Mouse (Mus musculus): Measurements from ENCODE around the gene BC035044. TPM values are rescaled to one million over a fixed set of nuclear protein-coding genes. Genes with fewer than 3 reads are reported as not detected.

BC035044 gene
- polyA plus RNA-seq, 1 experiment from 2014 or later = 0.59 TPM

DNA sequence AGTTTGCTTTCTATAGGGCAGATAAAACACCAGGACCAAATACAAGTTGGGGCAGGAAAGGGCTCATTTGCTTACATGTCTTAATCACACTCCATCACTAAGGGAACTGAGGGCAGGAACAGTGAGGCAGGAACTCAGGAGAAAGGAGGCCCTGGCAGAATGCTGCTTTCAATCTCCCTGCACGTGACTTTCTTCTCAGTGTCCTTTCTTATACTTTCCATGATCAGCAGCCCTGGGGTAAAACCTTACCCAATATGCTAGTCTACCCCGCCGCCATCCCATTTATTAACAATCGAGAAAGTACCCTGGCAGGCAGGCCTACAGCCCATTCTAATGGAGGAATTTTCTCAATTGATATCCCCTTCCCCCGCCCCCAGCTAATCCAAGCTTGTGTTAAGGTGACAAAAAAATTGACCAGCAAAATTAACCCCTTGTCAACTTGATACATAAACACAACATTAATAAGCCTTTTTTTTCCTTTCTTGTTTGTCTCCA lies 46.3 kb downstream of the BC035044 start:
- no peak overlapping the region for H3K4me3 ChIP-seq (ENCODE audit: low read depth, low read length)
- TF ChIP-seq CTCF (IDR thresholded peaks at IDR 0.05; ENCODE audit: low read depth) = no peak
- no peak for TF ChIP-seq EP300 (optimal IDR thresholded peaks at IDR 0.05)
- H3K4me1 ChIP-seq (replicated peaks; ENCODE audit: control insufficient read depth, insufficient read depth) = no peaks in the 10 kb centered on the region; the same call in 1 of the 2 replicates
- DNase-seq (ENCODE audit: low spot score) (no peak), ATAC-seq (ENCODE audit: low FRiP score, low TSS enrichment) (no peak)
- no peaks in the 10 kb centered on the region for H3K27me3 ChIP-seq (ENCODE audit: control insufficient read depth, insufficient read depth, low read length)
- WGBS = 78% methylated on average over 5 of the region's 5 CpGs
- no peak overlapping the region for H3K4me2 ChIP-seq (replicated peaks; ENCODE audit: low read depth)
- no peaks in the 10 kb centered on the region for H3K9me3 ChIP-seq (ENCODE audit: control insufficient read depth, low read length)
- no peak overlapping the region for H3K9ac ChIP-seq (ENCODE audit: low read length)
- peak overlapping the region; percentile 98 for H3K27ac ChIP-seq (replicated peaks)
- H3K36me3 ChIP-seq (ENCODE audit: control insufficient read depth, insufficient read depth, low read length) = no peaks in the 10 kb centered on the region

DNA sequence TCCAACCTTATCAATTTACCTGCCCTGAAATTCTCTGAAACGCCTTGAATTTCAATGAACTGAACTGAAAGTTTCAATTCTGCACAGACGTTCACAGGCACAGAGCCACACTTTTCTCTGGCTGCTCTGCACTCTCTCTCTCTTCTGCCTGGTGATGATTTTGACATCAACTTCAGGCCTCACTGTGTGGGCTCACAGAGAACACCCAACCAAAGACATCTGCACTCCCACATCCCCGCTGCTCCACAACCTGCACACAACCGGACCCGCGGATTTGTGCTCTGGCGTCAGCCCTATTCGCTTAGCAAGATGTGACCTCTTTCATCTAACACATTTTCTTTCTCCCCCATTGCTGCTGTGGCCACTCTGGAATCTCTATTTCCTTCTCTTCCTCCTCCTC lies 46.8 kb downstream of the BC035044 start:
- peak overlapping the region; percentile 98 for H3K27ac ChIP-seq (replicated peaks)
- TF ChIP-seq EP300 (optimal IDR thresholded peaks at IDR 0.05) (no peak), CTCF (IDR thresholded peaks at IDR 0.05; ENCODE audit: low read depth) (no peak)
- 21% methylated on average over 8 of the region's 8 CpGs for WGBS
- peak overlapping the region; percentile 84 for H3K4me3 ChIP-seq (ENCODE audit: low read depth, low read length)
- H3K4me2 ChIP-seq (replicated peaks; ENCODE audit: low read depth) = peak overlapping the region; percentile 76
- DNase-seq (ENCODE audit: low spot score) (no peak), ATAC-seq (ENCODE audit: low FRiP score, low TSS enrichment) (no peak)
- no peaks in the 10 kb centered on the region; the same call in 1 of the 2 replicates for H3K4me1 ChIP-seq (replicated peaks; ENCODE audit: control insufficient read depth, insufficient read depth)
- no peaks in the 10 kb centered on the region for H3K36me3 ChIP-seq (ENCODE audit: control insufficient read depth, insufficient read depth, low read length)
- no peaks in the 10 kb centered on the region for H3K9me3 ChIP-seq (ENCODE audit: control insufficient read depth, low read length)
- H3K27me3 ChIP-seq (ENCODE audit: control insufficient read depth, insufficient read depth, low read length) = no peaks in the 10 kb centered on the region
- 0 out of 2 replicates have a peak overlapping the region, but pooled peaks have one; percentile 23 for H3K9ac ChIP-seq (ENCODE audit: low read length)

DNA sequence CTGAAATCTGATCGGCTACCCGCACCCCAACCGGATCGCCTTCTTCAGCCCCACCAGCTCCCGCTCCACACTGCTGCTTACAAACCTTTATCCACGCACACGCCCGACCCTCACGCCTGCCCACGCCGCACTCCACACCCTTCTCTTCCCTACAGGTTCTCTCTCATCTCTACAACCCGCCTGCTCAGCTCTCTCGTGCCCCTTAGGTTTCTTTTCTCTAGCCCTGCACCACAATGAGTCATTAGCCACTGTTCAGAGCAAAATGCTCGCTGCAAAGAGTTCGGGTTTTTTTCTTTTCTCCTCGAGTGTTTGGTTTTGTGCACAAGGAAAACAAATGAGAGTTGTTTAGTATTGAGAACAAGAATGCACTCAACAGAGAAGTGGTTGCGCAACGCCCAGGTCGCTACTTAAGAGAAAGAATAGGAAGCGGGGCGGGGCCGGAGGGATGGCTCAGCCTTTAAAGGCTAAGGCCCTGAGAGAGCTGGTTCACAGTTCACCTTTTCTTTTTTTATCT lies 47.4 kb downstream of the BC035044 start:
- no peaks in the 10 kb centered on the region for H3K36me3 ChIP-seq (ENCODE audit: control insufficient read depth, insufficient read depth, low read length)
- peak overlapping the region; percentile 84 for H3K4me3 ChIP-seq (ENCODE audit: low read depth, low read length)
- TF ChIP-seq CTCF (IDR thresholded peaks at IDR 0.05; ENCODE audit: low read depth) (no peak), EP300 (optimal IDR thresholded peaks at IDR 0.05) (no peak)
- no peaks in the 10 kb centered on the region for H3K9me3 ChIP-seq (ENCODE audit: control insufficient read depth, low read length)
- ATAC-seq (ENCODE audit: low FRiP score, low TSS enrichment) = peak; percentile 27
- peak overlapping the region; percentile 82 for H3K9ac ChIP-seq (ENCODE audit: low read length)
- no peaks in the 10 kb centered on the region; the same call in 1 of the 2 replicates for H3K4me1 ChIP-seq (replicated peaks; ENCODE audit: control insufficient read depth, insufficient read depth)
- no peaks in the 10 kb centered on the region for H3K27me3 ChIP-seq (ENCODE audit: control insufficient read depth, insufficient read depth, low read length)
- under 1% methylated on average over 22 of the region's 22 CpGs for WGBS
- H3K27ac ChIP-seq (replicated peaks) = peak overlapping the region; percentile 98
- peak overlapping the region; percentile 76 for H3K4me2 ChIP-seq (replicated peaks; ENCODE audit: low read depth)
- peak; percentile 70 for DNase-seq (ENCODE audit: low spot score)

DNA sequence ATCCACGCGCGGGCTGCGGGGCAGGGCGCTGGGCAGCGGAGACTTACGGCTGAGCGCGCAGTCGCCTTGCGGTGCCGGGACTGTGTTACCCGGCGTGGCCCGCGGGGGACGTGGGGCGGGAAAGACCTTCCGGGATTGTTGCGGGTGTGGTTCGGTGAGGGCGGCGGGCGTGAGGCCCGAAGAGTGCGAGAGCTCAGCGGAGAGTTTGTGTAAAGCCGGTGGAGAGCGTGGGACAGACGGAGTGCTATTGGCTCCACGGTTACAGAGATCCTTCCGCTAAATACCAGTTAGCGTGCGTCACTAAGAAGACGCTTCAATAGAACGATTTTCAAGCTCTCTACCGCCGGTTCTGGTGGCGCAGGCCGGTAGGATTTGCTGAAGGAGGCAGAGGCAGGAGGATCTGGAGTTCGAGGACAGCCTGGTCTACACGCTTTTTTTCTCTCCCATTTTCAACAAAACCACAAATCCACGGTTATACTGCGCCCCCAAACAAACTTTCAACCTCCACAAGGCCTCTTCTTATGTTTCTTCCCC lies 47.9 kb downstream of the BC035044 start:
- Histone ChIP-seq H3K4me2 (replicated peaks; ENCODE audit: low read depth) (peak overlapping the region; percentile 83), H3K9me3 (ENCODE audit: control insufficient read depth, low read length) (no peaks in the 10 kb centered on the region), H3K27ac (replicated peaks) (peak overlapping the region; percentile 98), H3K9ac (ENCODE audit: low read length) (peak overlapping the region; percentile 90), H3K4me1 (replicated peaks; ENCODE audit: control insufficient read depth, insufficient read depth) (no peaks in the 10 kb centered on the region; the same call in 1 of the 2 replicates), H3K27me3 (ENCODE audit: control insufficient read depth, insufficient read depth, low read length) (no peaks in the 10 kb centered on the region), H3K36me3 (ENCODE audit: control insufficient read depth, insufficient read depth, low read length) (no peaks in the 10 kb centered on the region), H3K4me3 (ENCODE audit: low read depth, low read length) (peak overlapping the region; percentile 84)
- TF ChIP-seq CTCF (IDR thresholded peaks at IDR 0.05; ENCODE audit: low read depth) (peak; percentile 41), EP300 (optimal IDR thresholded peaks at IDR 0.05) (no peak)
- WGBS = under 1% methylated on average over 44 of the region's 44 CpGs
- ATAC-seq (ENCODE audit: low FRiP score, low TSS enrichment) (peak; percentile 83), DNase-seq (ENCODE audit: low spot score) (peak; percentile 95)

DNA sequence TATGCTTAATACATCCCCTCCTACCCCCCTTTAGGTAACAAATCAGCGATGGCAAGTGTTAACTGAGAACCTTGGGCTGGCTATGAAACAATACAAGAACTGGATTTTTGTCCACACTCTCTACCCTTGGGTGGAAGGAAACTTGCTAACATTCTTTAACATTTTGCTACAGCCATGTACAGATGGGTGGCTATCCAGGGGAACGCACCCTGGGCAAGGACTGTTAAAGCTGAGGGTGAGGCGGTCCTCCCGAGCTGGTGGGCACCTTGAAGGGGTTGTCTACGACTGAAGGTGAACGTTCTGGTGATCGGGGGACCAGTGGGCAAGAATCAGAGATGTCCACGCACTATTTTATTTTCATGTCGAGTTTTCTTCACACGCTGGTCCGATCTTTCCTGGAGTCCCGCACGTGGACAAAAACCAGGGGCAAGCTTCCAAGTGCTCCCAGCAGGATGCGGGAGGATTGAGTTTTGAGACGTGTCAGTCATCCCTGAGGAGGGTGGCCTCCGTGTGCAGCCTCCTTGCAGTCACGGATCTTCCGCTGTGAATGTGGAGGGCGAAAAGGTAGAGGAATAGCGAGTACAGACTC lies 48.5 kb downstream of the BC035044 start:
- DNase-seq (ENCODE audit: low spot score) = no peak
- Histone ChIP-seq H3K4me1 (replicated peaks; ENCODE audit: control insufficient read depth, insufficient read depth) (no peaks in the 10 kb centered on the region; the same call in 1 of the 2 replicates), H3K4me3 (ENCODE audit: low read depth, low read length) (peak overlapping the region; percentile 84), H3K27me3 (ENCODE audit: control insufficient read depth, insufficient read depth, low read length) (no peaks in the 10 kb centered on the region), H3K9ac (ENCODE audit: low read length) (peak overlapping the region; percentile 90), H3K36me3 (ENCODE audit: control insufficient read depth, insufficient read depth, low read length) (no peaks in the 10 kb centered on the region), H3K4me2 (replicated peaks; ENCODE audit: low read depth) (peak overlapping the region; percentile 83), H3K9me3 (ENCODE audit: control insufficient read depth, low read length) (no peaks in the 10 kb centered on the region), H3K27ac (replicated peaks) (peak overlapping the region; percentile 98)
- under 1% methylated on average over 20 of the region's 20 CpGs for WGBS
- no peak for TF ChIP-seq CTCF (IDR thresholded peaks at IDR 0.05; ENCODE audit: low read depth)
- TF ChIP-seq EP300 (optimal IDR thresholded peaks at IDR 0.05) = no peak
- ATAC-seq (ENCODE audit: low FRiP score, low TSS enrichment) = no peak

Data from stomach, postnatal 0 days (tissue).